9 mouse cellular contexts compared by ENCODE assay signal in genomic region chr9:42076256-42076849, GRCm38 (mm10).
"Had no signal": no experiment of that assay in that cellular context is flagged by ENCODE, and none has a peak within 500 bp of the region (broad histone marks: within the 10 kb centered on the region; RNA-seq: fewer than 3 reads in every experiment).

No protein-coding gene starts in this region.

- ATAC-seq: liver, embryonic 12.5 days; midbrain, embryonic 13.5 days had no signal

- DNase-seq: kidney, adult 8-10 months; kidney, postnatal 25 days; retina, postnatal 1 day; right cerebral cortex, postnatal 4 days; spleen, adult 18-20 months; thymus, adult 2 months; thymus, postnatal 25 days had no signal
